Mouse (Mus musculus): ENCODE measurements around the gene Scgb1b27.
"Not testable (repeated sequence)": the region's sequence is repeated elsewhere in the genome, so short reads cannot be mapped to it uniquely, and the experiment has no call there.

Gene Scgb1b27

DNA sequence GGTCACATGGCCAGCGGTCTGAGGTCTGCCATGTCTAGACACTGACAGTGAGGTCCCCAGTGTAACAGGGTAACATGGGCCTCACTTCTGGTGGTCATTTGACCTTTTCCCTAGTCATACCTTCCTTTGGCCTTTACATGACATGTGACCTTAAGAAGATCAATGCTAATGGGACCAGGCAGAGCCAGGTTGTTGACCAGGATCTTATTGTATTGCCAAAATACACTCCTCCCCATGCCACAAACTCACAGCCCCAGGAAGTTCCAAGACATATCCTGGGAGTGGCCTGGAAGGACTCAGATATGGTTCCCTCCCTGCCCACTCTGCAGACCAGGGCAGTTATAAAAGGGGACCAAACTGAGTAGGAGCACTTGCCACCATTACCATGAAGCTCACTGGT, at the start of gene Scgb1b27:
Gene Scgb1b27, plus strand, starts transcription at position 301 of the 400 bp plus-strand sequence.
- DNase-seq: not testable (repeated sequence)

DNA sequence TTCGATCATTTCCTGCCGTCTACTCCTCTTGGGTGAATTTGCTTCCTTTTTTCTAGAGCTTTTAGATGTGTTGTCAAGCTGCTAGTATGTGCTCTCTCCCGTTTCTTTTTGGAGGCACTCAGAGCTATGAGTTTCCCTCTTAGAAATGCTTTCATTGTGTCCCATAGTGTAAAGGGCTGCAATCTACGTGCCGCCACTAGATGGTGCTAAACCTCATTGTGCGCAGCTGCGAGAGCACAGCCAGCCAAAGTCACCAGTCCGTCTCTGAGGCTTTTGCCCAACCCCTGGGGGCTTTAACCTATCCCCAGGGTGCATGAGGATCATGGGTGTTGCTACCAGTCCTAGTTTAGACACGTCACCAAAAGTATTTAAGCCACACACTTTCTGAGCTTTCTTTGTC, 39.0 kb upstream of the Scgb1b27 start:
- DNase-seq: peak; percentile 4

GRCm38 (mm10) chr7:34013842-34014241, 7.4 kb upstream of the Scgb1b27 start, which contains the start of gene Scgb2b27:
Scgb2b27 (minus strand) TSS chr7:34013942.
- DNase-seq: no peak

DNA sequence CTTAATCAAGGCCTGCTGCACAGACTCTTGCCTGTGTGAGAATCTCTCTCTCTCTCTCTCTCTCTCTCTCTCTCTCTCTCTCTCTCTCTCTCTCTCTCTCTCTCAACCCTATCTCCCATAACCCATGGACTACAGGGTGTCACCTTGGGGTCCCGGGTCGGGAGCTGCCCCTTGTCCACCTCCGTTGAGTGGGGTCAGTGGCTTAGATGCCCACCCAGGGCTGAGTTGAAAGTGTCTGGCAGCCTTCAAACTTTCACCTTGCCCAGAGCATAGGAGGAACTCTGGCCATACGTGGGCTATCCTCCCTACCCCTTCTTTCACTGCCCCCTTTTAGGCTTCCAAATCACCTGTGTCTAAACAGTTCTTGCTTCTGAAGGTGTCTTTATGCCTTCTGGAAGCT, 4.4 kb downstream of the Scgb1b27 start:
- no peak for DNase-seq

DNA sequence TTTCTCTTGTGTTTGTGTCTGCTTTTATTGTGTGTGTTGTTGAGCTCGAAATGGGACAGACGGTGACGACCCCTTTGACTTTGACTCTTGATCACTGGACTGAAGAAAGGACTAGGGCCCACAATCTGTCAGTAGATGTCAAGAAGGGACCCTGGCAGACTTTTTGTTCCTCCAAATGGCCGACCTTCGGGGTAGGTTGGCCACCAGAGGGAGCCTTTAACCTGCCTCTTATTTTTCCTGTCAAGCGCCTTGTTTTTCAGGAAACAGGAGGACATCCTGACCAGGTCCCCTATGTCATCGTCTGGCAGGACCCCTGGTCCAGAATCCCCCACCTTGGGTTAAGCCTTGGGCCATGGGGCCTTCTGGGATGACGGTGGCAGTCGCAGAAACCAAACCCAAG, 5.9 kb downstream of the Scgb1b27 start:
- not testable (repeated sequence) for DNase-seq

DNA sequence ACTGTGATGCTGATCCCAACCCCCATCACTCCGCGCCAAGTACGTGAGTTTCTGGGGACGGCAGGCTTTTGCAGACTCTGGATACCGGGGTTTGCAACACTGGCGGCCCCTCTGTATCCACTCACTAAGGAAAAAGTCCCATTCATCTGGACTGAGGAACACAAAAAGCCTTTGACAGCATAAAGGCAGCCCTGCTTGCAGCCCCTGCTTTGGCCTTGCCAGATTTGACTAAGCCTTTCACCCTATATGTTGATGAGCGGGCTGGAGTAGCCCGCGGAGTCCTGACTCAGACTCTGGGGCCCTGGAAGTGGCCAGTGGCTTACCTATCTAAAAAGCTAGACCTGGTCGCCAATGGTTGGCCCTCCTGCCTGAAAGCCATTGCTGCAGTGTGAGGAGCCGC, 8.7 kb downstream of the Scgb1b27 start:
- DNase-seq: no peak

GRCm38 (mm10) chr7:34034579-34034978, 13.3 kb downstream of the Scgb1b27 start:
- DNase-seq: not testable (repeated sequence)

GRCm38 (mm10) chr7:34036076-34036815, 15.0 kb downstream of the Scgb1b27 start:
- DNase-seq: not testable (repeated sequence)

- not testable (repeated sequence) for DNase-seq
Measured at GRCm38 (mm10) chr7:34068132-34068531, 46.8 kb downstream of the Scgb1b27 start.

Data from right cerebral cortex, postnatal 14 days (tissue).